Comparison of ENCODE assay signal across 17 mouse cellular contexts in genomic region chr2:120713441-120713840, GRCm38 (mm10).
DNase-seq lines count a peak whose midpoint lies in the region.
"Had no signal": no experiment of that assay in that cellular context is flagged by ENCODE, and none has a peak within 500 bp of the region (broad histone marks: within the 10 kb centered on the region; RNA-seq: fewer than 3 reads in every experiment).

No protein-coding gene starts in this region.

- no peak overlapping the region for H3K27ac ChIP-seq in heart, embryonic 10.5 days
- H3K27ac ChIP-seq: embryonic facial prominence, embryonic 10.5 days; embryonic facial prominence, embryonic 12.5 days; forebrain, embryonic 13.5 days; forebrain, embryonic 15.5 days had no signal

- no peaks in the 10 kb centered on the region for H3K27me3 ChIP-seq in heart, embryonic 10.5 days (ENCODE audit: insufficient read depth, poor library complexity, severe bottlenecking)
- H3K27me3 ChIP-seq: embryonic facial prominence, embryonic 12.5 days; forebrain, embryonic 13.5 days; forebrain, embryonic 15.5 days had no signal

- WGBS in heart, embryonic 10.5 days, result 90% methylated on average over 3 of the region's 3 CpGs

- DNase-seq in adrenal gland, postnatal 14 days, result peak; percentile 25
- DNase-seq in adrenal gland, adult 8-10 months, result no peak
- peak; percentile 1 for DNase-seq in urinary bladder, postnatal 10 days (ENCODE audit: low spot score)
- no peak for DNase-seq in urinary bladder, postnatal 4 days (ENCODE audit: low spot score in 2 of 2)
- no peak for DNase-seq in heart, embryonic 10.5 days (ENCODE audit: low spot score)
- DNase-seq: adrenal gland, adult 2 months; adrenal gland, postnatal 36 days; cerebellum, adult 11-12 months; cerebellum, adult 2 months; cerebellum, adult 9-10 months; cerebellum, postnatal 10 days; cerebellum, postnatal 25 days; forebrain, postnatal 0 days had no signal

- no peaks in the 10 kb centered on the region for H3K9me3 ChIP-seq in heart, embryonic 10.5 days
- H3K9me3 ChIP-seq: embryonic facial prominence, embryonic 10.5 days; embryonic facial prominence, embryonic 12.5 days; forebrain, embryonic 13.5 days; forebrain, embryonic 15.5 days had no signal

- H3K36me3 ChIP-seq in heart, embryonic 10.5 days, result peaks cover 70% of the 10 kb centered on the region

- no peaks in the 10 kb centered on the region for H3K4me1 ChIP-seq in heart, embryonic 10.5 days
- H3K4me1 ChIP-seq: embryonic facial prominence, embryonic 10.5 days; embryonic facial prominence, embryonic 12.5 days; forebrain, embryonic 13.5 days; forebrain, embryonic 15.5 days had no signal

- no peak overlapping the region for H3K4me3 ChIP-seq in heart, embryonic 10.5 days
- H3K4me3 ChIP-seq: embryonic facial prominence, embryonic 10.5 days; embryonic facial prominence, embryonic 12.5 days; forebrain, embryonic 13.5 days; forebrain, embryonic 15.5 days had no signal

Comparison
In these comparisons a context has a peak if more than half of its experiments do, and no peak if none do; other contexts are left out.
1. DNase-seq: peak in adrenal gland, postnatal 14 days (single experiment) and urinary bladder, postnatal 10 days (single experiment); none in adrenal gland, adult 8-10 months (single experiment), urinary bladder, postnatal 4 days (0 of 2) and heart, embryonic 10.5 days (single experiment).